Mouse (Mus musculus) liver, embryonic 13.5 days (tissue): ENCODE results near the gene Ksr1. TPM values are rescaled to one million over a fixed set of nuclear protein-coding genes. Genes with fewer than 3 reads are reported as not detected.

Experiments used
- ATAC-seq: fragments of 200-750 bp; cut with Nextera tagmentation; 2 replicates; pipeline ENCODE4 v1.8.0; 2017; ENCODE audit warnings: low read depth, mild to moderate bottlenecking, moderate number of reproducible peaks, moderate library complexity
- DNase-seq: peaks from one replicate; pipeline ENCODE4 v3.0.0; 2022
- H3K27ac ChIP-seq: fragments of 300-500 bp; sonication (generic); 2 replicates; pipeline ENCODE4 v1.5.1; 2015; ENCODE audit warnings: moderate library complexity, mild to moderate bottlenecking, inconsistent platforms
- H3K27me3 ChIP-seq: fragments of 300-500 bp; sonication (generic); 2 replicates; pipeline ENCODE4 v1.6.1; 2015; ENCODE audit warnings: mild to moderate bottlenecking, inconsistent platforms
- H3K36me3 ChIP-seq: fragments of 300-500 bp; sonication (generic); 2 replicates; pipeline ENCODE4 v1.6.1; 2015; ENCODE audit warnings: mild to moderate bottlenecking, inconsistent platforms
- H3K4me1 ChIP-seq: fragments of 300-500 bp; sonication (generic); replicated peaks from 2 replicates; pipeline ENCODE4 v1.6.1; 2015; ENCODE audit warnings: inconsistent platforms
- H3K4me2 ChIP-seq: fragments of 300-500 bp; sonication (generic); 2 replicates; pipeline ENCODE4 v1.6.1; 2015; ENCODE audit warnings: inconsistent platforms, mild to moderate bottlenecking, moderate library complexity
- H3K4me3 ChIP-seq: fragments of 300-500 bp; sonication (generic); replicated peaks from 2 replicates; pipeline ENCODE4 v1.5.1; 2015; ENCODE audit warnings: mild to moderate bottlenecking, inconsistent platforms
- H3K9ac ChIP-seq: fragments of 300-500 bp; sonication (generic); 2 replicates; pipeline ENCODE4 v1.6.1; 2015; ENCODE audit warnings: mild to moderate bottlenecking, inconsistent platforms
- H3K9me3 ChIP-seq: fragments of 300-500 bp; sonication (generic); replicated peaks from 2 replicates; pipeline ENCODE4 v1.6.1; 2016; ENCODE audit warnings: inconsistent platforms
- WGBS: fragments of 180-500 bp; shearing (Covaris S2); methylation state at CpG from one replicate; pipeline ENCODE4 v1.1.7; 2015; ENCODE audit not compliant: insufficient replicate concordance; 5-methylcytosine and 5-hydroxymethylcytosine counted together
- polyA plus RNA-seq: library from polyadenylated mRNA; unstranded; fragments of >200 nt; fragmentation: Nextera tagmentation; extraction: Ambion mirVana; gene quantifications from 2 replicates; pipeline ENCODE4 v1.2.1, GENCODE M21; 2015

Ksr1 gene
- polyA plus RNA-seq, 1 experiment from 2014 or later: 1.8 TPM

DNA sequence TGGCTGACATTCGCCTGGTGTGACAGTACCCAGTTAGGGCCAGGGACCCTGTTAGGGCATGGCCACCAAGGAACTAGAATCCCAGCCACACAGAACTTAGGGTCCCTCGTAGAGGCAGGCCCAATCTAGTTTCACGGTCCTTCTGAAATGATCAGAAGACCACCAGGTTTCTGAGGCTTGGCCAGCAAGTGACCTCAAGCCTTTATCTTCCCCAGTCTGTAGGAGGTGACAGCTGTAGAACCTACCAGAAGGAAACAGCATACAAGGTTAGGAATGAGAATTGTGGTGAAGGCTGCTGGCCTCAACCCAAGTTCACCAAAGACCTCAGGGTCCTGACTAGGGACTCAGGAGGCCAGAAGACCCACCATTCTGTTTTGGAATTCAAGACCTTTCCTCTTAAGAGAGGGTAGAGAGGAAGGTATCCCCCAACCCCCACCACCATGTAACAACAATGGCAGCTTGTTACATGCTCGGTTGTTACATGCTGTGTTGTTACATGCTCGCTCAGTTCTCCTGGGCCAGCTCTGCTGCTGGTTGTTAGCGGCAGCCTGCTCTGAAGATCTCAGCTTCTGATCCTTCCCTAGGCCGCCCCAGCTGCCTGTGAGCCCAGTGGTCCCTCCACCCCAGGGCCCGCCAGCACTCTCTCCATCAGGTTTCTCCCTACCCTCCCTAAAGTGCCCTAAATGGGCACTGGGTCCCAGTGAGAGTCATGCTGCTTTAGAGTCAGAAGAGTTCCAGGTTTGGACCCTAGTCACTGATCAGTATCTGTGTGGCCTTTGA, 169.3 kb downstream of the Ksr1 start:
- Histone ChIP-seq H3K9me3 (no peaks in the 10 kb centered on the region), H3K36me3 (peaks cover 11% of the 10 kb centered on the region), H3K4me2 (no peak overlapping the region), H3K4me1 (peaks cover 46% of the 10 kb centered on the region), H3K9ac (no peak overlapping the region), H3K27ac (no peak overlapping the region), H3K4me3 (no peak overlapping the region), H3K27me3 (no peaks in the 10 kb centered on the region)
- 74% methylated on average over 8 of the region's 8 CpGs for WGBS
- no peak for DNase-seq
- no peak for ATAC-seq

- H3K27ac ChIP-seq: no peak overlapping the region
- DNase-seq: no peak
- 71% methylated on average over 17 of the region's 17 CpGs for WGBS
Observed at GRCm38 (mm10) chr11:78973381-78974150, 172.6 kb downstream of the Ksr1 start.

DNA sequence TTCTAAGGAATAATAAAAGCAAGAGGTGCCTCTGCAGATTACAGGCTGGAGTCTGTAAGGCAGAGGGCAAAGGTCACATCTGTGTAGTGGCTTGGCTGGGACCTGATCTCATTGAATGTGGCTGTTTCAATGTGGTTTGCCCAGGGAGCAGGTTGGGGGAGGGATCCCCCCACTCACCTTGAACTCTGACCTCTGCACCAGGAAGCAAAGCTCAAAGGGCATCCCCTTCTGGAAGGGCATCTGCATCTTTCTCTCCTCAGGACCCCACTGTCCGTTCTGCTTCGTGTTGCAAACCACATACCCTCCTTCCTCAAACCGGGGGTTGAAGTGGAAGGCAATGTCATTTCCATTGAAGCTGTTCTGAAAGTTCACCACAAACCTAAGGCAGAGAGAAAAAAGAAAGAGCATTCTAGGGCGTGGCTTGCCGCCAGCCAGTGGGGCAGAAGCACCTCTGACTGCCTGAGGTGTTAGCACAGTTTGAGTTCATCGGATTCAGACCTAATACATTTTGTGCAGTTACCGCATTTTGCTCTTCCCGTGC, 173.3 kb downstream of the Ksr1 start:
- 46% methylated on average over 8 of the region's 8 CpGs for WGBS
- Histone ChIP-seq H3K4me1 (peaks cover 26% of the 10 kb centered on the region), H3K27ac (no peak overlapping the region), H3K9me3 (no peaks in the 10 kb centered on the region), H3K4me3 (no peak overlapping the region), H3K36me3 (peaks cover 29% of the 10 kb centered on the region), H3K27me3 (no peaks in the 10 kb centered on the region), H3K4me2 (no peak overlapping the region), H3K9ac (no peak overlapping the region)
- DNase-seq: no peak
- no peak for ATAC-seq

More at GRCm38 (mm10) chr11:78973381-78974150, 172.6 kb downstream of the Ksr1 start:
- peaks cover 25% of the 10 kb centered on the region for H3K4me1 ChIP-seq
- H3K9ac ChIP-seq: no peak overlapping the region
- no peak for ATAC-seq
- no peak overlapping the region for H3K4me3 ChIP-seq
- H3K36me3 ChIP-seq: peaks cover 29% of the 10 kb centered on the region
- no peak overlapping the region for H3K4me2 ChIP-seq
- no peaks in the 10 kb centered on the region for H3K27me3 ChIP-seq
- no peaks in the 10 kb centered on the region for H3K9me3 ChIP-seq

DNA sequence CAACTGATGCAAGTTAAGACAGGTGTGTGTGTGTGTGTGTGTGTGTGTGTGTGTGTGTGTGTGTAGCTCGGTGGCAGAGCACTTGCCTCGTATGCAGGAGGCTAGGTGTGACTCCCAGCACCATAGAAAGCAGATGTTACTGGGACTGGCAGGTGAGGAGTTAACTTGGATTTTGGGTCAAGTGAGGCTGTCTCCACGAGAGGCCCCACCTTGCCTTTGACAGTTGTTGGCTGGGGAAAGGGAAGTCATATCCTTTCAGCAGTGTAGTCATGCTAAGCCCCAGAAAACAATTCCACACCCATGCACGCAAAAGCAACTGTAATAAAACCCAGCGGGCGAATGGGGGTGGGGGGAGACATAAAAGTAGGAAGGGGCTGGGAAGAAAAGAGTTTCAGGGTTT, 173.9 kb downstream of the Ksr1 start:
- DNase-seq (no peak), ATAC-seq (no peak)
- no peak overlapping the region for H3K27ac ChIP-seq

DNA sequence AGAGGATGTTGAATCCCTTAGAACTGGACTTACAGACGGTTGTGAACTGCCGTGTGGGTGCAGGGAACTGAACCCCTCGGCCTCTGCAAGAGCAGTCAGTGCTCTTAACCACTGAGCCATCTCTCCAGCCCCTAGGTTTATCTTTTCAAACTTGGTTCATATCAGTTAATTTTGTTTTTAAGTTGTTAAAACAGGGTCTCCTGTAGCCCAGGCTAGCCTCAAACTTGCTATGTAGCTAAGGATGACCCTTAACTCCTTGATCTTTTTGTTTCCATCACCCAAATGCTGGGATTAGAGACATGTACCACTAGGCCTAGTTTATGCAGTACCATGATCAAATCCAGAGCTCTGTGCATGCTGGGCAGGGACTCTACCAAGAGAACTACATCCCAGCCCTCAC, 174.5 kb downstream of the Ksr1 start:
- no peak for DNase-seq
- Histone ChIP-seq H3K9me3 (no peaks in the 10 kb centered on the region), H3K9ac (no peak overlapping the region), H3K4me3 (no peak overlapping the region), H3K4me2 (no peak overlapping the region), H3K27me3 (no peaks in the 10 kb centered on the region), H3K36me3 (peaks cover 34% of the 10 kb centered on the region), H3K4me1 (peaks cover 19% of the 10 kb centered on the region), H3K27ac (no peak overlapping the region)
- 80% methylated on average over 3 of the region's 3 CpGs for WGBS
- no peak for ATAC-seq

More for the DNA sequence above, 173.9 kb downstream of the Ksr1 start:
- H3K4me2 ChIP-seq: no peak overlapping the region
- no peak overlapping the region for H3K9ac ChIP-seq
- H3K36me3 ChIP-seq: peaks cover 29% of the 10 kb centered on the region
- H3K9me3 ChIP-seq: no peaks in the 10 kb centered on the region
- no peak overlapping the region for H3K4me3 ChIP-seq
- WGBS: 54% methylated on average over 6 of the region's 6 CpGs
- H3K27me3 ChIP-seq: no peaks in the 10 kb centered on the region
- H3K4me1 ChIP-seq: peaks cover 23% of the 10 kb centered on the region

- WGBS: 77% methylated on average over 8 of the region's 8 CpGs
- DNase-seq (no peak), ATAC-seq (no peak)
- H3K9me3 ChIP-seq: no peaks in the 10 kb centered on the region
- H3K36me3 ChIP-seq: peaks cover 34% of the 10 kb centered on the region
- no peak overlapping the region for H3K4me2 ChIP-seq
- H3K4me3 ChIP-seq: no peak overlapping the region
- H3K27ac ChIP-seq: no peak overlapping the region
- H3K27me3 ChIP-seq: no peaks in the 10 kb centered on the region
- H3K9ac ChIP-seq: no peak overlapping the region
- H3K4me1 ChIP-seq: peaks cover 19% of the 10 kb centered on the region
Observed at GRCm38 (mm10) chr11:78971096-78971495, 175.1 kb downstream of the Ksr1 start.

DNA sequence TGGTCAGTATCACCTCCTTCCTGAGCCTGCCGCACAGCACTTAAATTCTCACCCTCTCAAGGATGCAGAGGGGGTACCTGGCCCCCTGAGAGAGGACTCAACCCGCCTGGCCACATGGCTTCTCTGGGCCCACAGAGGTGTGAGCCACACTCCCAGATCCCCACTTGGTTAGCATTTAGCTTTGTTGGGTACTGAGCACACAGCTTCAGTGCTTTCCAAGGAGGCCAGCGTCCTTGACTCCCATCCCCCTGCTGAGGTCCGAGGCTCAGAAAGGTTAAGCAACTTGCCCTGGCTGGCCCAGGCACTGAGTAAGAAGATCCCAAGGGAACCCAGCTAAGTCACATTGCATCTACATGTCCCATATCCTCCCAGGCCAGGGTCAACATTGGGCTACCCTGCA, 178.1 kb downstream of the Ksr1 start:
- Histone ChIP-seq H3K9ac (no peak overlapping the region), H3K36me3 (peaks cover 47% of the 10 kb centered on the region), H3K4me1 (peaks cover 13% of the 10 kb centered on the region), H3K4me3 (no peak overlapping the region), H3K4me2 (no peak overlapping the region), H3K27me3 (no peaks in the 10 kb centered on the region), H3K9me3 (no peaks in the 10 kb centered on the region), H3K27ac (no peak overlapping the region)
- 0 out of 2 replicates have a peak, but pooled peaks have one; percentile 5 for ATAC-seq
- WGBS: 65% methylated on average over 4 of the region's 4 CpGs
- no peak for DNase-seq

GRCm38 (mm10) chr11:78967371-78967770, 178.8 kb downstream of the Ksr1 start:
- ATAC-seq: peak; percentile 60
- Histone ChIP-seq H3K9me3 (no peaks in the 10 kb centered on the region), H3K36me3 (peaks cover 55% of the 10 kb centered on the region), H3K4me2 (no peak overlapping the region), H3K27me3 (no peaks in the 10 kb centered on the region), H3K4me1 (peaks cover 5% of the 10 kb centered on the region; the same call in 1 of the 2 replicates), H3K9ac (no peak overlapping the region), H3K4me3 (no peak overlapping the region), H3K27ac (no peak overlapping the region)
- DNase-seq: no peak
- WGBS: 16% methylated on average over 4 of the region's 4 CpGs

Other genes starting within 250 kb of the Ksr1 start
- gene Nos2, start 225.6 kb downstream of the Ksr1 start, polyA plus RNA-seq: 0.02 and 0.05 TPM in 2 replicates
- 64.8 and 69.1 TPM in 2 replicates for gene Lgals9, start 161.5 kb downstream of the Ksr1 start, polyA plus RNA-seq
- gene Wsb1, start 108.3 kb upstream of the Ksr1 start, polyA plus RNA-seq: 38.0 and 44.7 TPM in 2 replicates
- not detected in 2 replicates for gene Gm9964, start 150.5 kb upstream of the Ksr1 start, polyA plus RNA-seq
- 1.5 and 1.6 TPM in 2 replicates for gene Nf1, start 193.3 kb upstream of the Ksr1 start, polyA plus RNA-seq